Mouse (Mus musculus) embryonic fibroblast, embryonic 13.5 days (primary cell): ENCODE measurements around the gene Car11.

Experiments
- CTCF ChIP-seq: IDR thresholded peaks from 2 replicates; pipeline ENCODE4 v1.5.1; 2011; ENCODE audit warnings: mild to moderate bottlenecking, control low read depth, low read length, moderate library complexity, borderline replicate concordance; ENCODE audit not compliant: insufficient read depth
- POLR2A ChIP-seq: IDR thresholded peaks from 2 replicates; pipeline ENCODE4 v1.6.1; 2011; ENCODE audit warnings: low read depth, mild to moderate bottlenecking, control low read depth, low read length, moderate library complexity

- TF ChIP-seq CTCF (peak; percentile 49; the same call in 1 of the 2 replicates), POLR2A (no peak)
Observed at GRCm38 (mm10) chr7:45742338-45742737, 42.7 kb downstream of the Car11 start.
